Mouse (Mus musculus): ENCODE results near the gene Ccl20. TPM values are rescaled to one million over a fixed set of nuclear protein-coding genes. Genes with fewer than 3 reads are reported as not detected.
A peak's percentile ranks its signal among the peaks of the same experiment; 100 is the strongest.

The Ccl20 gene
- total RNA-seq, 2 experiments from 2014 or later, result not detected

DNA sequence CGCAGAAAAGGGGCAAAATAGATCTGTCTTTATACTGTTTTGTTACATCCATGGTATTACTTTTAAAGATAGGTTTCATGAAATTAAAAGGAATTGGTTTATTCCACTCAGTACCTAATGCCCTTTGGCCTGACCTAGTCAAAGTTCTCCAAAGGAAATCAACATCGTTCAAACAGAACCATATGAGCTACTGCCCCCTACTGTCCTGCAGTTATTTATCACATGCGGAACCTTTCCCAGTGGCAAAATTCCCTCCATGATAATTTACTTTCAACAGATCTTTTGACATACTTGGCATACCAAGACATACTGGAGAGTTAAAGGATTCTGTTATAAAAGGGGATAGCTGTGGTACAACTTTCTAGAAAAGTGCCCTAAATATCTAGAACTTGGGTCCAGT is 33.7 kb downstream of the Ccl20 start:
- TF ChIP-seq CTCF (conservative IDR thresholded peaks at IDR 0.05), result peak; percentile 58
- H3K27ac ChIP-seq, result no peak overlapping the region
- no peak for DNase-seq (ENCODE audit: low spot score in 2 of 2)
- no peak overlapping the region for H3K4me3 ChIP-seq

DNA sequence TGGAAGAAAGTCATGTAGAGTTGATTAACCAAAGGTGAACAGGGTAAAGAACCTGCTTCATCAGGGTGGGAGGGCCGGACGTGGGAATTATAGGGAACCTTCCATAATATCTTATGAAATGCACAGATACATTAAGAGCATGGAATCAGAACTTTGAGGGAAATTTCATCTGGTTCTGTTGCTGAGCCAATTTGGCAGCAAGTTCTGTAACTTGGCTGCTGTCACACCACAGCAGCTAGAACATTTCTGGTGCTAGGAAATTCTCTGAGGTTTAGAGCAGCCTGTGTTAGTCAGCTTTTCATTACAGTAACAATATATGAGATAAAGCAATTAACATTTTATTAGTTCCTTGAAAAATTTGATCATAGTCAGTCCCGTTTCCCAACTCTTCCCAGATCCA is 36.4 kb downstream of the Ccl20 start:
- DNase-seq (ENCODE audit: low spot score in 2 of 2), result peak; percentile 26 to 51
- no peak for TF ChIP-seq CTCF (conservative IDR thresholded peaks at IDR 0.05)
- H3K4me3 ChIP-seq, result no peak overlapping the region
- peak overlapping the region; percentile 46; the same call in 1 of the 2 replicates for H3K27ac ChIP-seq

DNA sequence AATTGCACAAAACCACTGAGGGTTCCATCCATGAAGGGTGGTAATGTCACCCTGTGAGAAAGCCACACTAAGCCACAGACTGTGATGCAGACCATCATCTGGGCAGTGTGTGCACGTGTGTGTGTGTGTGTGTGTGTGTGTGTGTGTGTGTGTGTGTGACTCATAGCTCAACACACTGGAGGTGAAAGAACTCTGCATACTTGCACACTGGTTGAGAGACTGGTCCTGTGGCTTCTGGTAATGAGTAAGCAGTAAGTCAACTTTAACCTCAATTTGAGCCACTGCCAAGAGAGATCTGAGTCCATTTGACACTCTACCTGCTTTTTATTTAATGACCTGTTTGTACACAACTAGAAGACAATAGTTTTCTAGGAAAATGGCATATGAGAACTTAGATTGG is 40.3 kb downstream of the Ccl20 start:
- no peak for DNase-seq (ENCODE audit: low spot score in 2 of 2)
- no peak overlapping the region for H3K4me3 ChIP-seq
- TF ChIP-seq CTCF (conservative IDR thresholded peaks at IDR 0.05), result no peak
- H3K27ac ChIP-seq, result no peak overlapping the region

DNA sequence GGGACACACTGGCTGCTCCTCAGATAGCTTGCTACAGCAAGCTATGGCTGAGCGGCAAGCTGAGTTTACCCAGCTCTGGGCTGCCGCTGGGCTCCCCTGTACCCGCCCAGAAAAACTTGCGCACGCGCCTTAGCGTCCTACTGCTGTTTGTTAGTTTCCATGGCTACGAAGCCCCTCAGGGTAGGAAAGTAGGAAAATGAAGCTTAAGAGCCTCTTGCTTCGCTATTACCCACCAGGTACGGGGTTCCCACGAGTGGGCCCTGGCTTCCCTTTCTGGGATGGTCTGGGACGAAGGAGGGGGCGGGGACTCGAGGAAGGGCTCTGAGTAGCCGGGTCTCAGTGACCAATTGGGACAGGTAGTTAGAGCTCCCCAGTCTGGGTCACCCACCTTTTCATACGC is 43.0 kb downstream of the Ccl20 start, which contains the start of gene Daw1:
Daw1 (plus strand) TSS at position 150 of the 400 bp plus-strand sequence.
- Histone ChIP-seq H3K4me3 (peak within 1 kb of the TSS; percentile 63), H3K27ac (no peak within 1 kb of the TSS; the same call in 1 of the 2 replicates)
- TF ChIP-seq CTCF (conservative IDR thresholded peaks at IDR 0.05), result no peak
- DNase-seq (ENCODE audit: low spot score in 2 of 2), result peak; percentile 49 to 55

DNA sequence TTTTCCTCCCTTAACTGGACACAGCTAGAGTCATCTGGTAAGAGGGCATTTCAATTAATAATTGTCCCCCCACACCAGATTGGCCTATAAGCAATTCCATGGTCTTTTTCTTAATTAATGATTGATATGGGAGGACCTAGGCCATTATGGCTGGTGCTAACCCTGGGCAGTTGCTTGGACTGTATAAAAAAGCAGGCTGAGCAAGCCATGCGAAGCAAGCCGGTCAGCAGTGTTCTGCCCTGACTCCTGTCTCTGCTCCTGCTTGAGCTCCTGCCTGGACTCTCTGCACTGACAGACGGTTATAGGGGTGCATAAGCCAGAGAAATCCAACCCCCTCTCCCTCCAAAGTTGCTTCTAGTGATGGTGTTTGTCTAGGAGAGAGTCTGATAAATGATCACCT is 45.1 kb downstream of the Ccl20 start:
- Histone ChIP-seq H3K27ac (no peak overlapping the region), H3K4me3 (no peak overlapping the region)
- TF ChIP-seq CTCF (conservative IDR thresholded peaks at IDR 0.05), result no peak
- DNase-seq (ENCODE audit: low spot score in 2 of 2), result no peak

DNA sequence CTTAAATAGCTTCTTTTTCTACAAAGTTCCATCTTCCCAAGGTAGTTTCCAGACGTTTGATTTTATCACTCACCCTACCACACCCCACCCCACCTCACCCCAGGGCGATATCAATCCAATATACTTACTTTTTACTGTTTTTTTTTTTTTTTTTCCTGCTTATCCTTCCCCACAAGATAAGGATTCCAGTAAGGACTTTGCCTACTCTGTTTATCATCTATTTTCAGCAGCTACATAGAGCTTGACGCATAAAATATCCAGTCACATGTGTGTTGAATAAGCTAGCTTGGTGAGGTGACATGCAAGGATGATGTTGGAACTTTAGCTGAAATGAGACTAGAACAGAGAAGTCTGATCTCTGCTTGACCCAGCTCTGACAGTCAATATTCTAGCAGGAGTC is 47.5 kb downstream of the Ccl20 start:
- no peak for DNase-seq (ENCODE audit: low spot score in 2 of 2)
- Histone ChIP-seq H3K27ac (no peak overlapping the region), H3K4me3 (no peak overlapping the region)
- TF ChIP-seq CTCF (conservative IDR thresholded peaks at IDR 0.05), result no peak

Other genes starting within 250 kb of the Ccl20 start
- gene A030005L19Rik, start 203.4 kb upstream of the Ccl20 start, total RNA-seq (2021), result 1 to 10 TPM in 1 of 2 experiments, under 1 TPM in 1; 0.47 to 1.3 TPM
- not detected for gene A030014E15Rik, start 191.8 kb upstream of the Ccl20 start, total RNA-seq (2021)
- gene Gm6217, start 185.4 kb upstream of the Ccl20 start, total RNA-seq (2021), result not detected
- gene A030003K21Rik, start 173.4 kb upstream of the Ccl20 start, total RNA-seq (2021), result not detected
- gene Gm7544, start 160.8 kb upstream of the Ccl20 start, total RNA-seq (2021), result not detected
- not detected for gene Gm47955, start 156.5 kb upstream of the Ccl20 start, total RNA-seq (2021)
- not detected for gene Gm47959, start 116.2 kb upstream of the Ccl20 start, total RNA-seq (2021)
- gene Slc19a3, start 78.3 kb upstream of the Ccl20 start, total RNA-seq (2021), result 1 to 10 TPM; 3.1 to 3.2 TPM
- not detected for gene Krtap28-10, start 74.3 kb upstream of the Ccl20 start, total RNA-seq (2021)
- gene Gm47969, start 71.8 kb upstream of the Ccl20 start, total RNA-seq (2021), result not detected
- not detected for gene A030005K14Rik, start 57.4 kb upstream of the Ccl20 start, total RNA-seq (2021)
- gene Krtap28-13, start 55.8 kb upstream of the Ccl20 start, total RNA-seq (2021), result not detected
- 1 to 10 TPM in 1 of 2 experiments, under 1 TPM in 1; 0.49 to 1.2 TPM for gene Daw1, start 43.0 kb downstream of the Ccl20 start, total RNA-seq (2021)